Mouse (Mus musculus) hindbrain, embryonic 10.5 days (tissue): Measurements from ENCODE around the gene Cacna1h. TPM values are rescaled to one million over a fixed set of nuclear protein-coding genes. Genes with fewer than 3 reads are reported as not detected.
A peak's percentile ranks its signal among the peaks of the same experiment; 100 is the strongest.

Experiments
- DNase-seq: peaks from one replicate; pipeline ENCODE4 v3.0.0-alpha.2; 2017; ENCODE audit warnings: low spot score
- H3K27ac ChIP-seq: fragments of 300-500 bp; sonication (generic); 2 replicates; pipeline ENCODE4 v1.5.1; 2016; ENCODE audit warnings: mild to moderate bottlenecking, moderate library complexity
- H3K27me3 ChIP-seq: fragments of 300-500 bp; sonication (generic); 2 replicates; pipeline ENCODE4 v1.6.1; 2016; ENCODE audit warnings: mild to moderate bottlenecking; ENCODE audit not compliant: poor library complexity, insufficient read depth, severe bottlenecking
- H3K36me3 ChIP-seq: fragments of 300-500 bp; sonication (generic); 2 replicates; pipeline ENCODE4 v1.6.1; 2016; ENCODE audit warnings: mild to moderate bottlenecking, moderate library complexity
- H3K4me1 ChIP-seq: fragments of 300-500 bp; sonication (generic); replicated peaks from 2 replicates; pipeline ENCODE4 v1.6.1; 2016; ENCODE audit warnings: mild to moderate bottlenecking
- H3K4me3 ChIP-seq: fragments of 300-500 bp; sonication (generic); 2 replicates; pipeline ENCODE4 v1.5.1; 2016; ENCODE audit warnings: mild to moderate bottlenecking, moderate library complexity
- H3K9me3 ChIP-seq: fragments of 300-500 bp; sonication (generic); 2 replicates; pipeline ENCODE4 v1.6.1; 2016; ENCODE audit warnings: mild to moderate bottlenecking, moderate library complexity
- WGBS: fragments of 180-500 bp; shearing (Covaris S2); methylation state at CpG from one replicate; pipeline ENCODE4 v1.1.7; 2016; 5-methylcytosine and 5-hydroxymethylcytosine counted together
- polyA plus RNA-seq: library from polyadenylated mRNA; unstranded; fragments of >200 nt; fragmentation: Nextera tagmentation; extraction: Ambion mirVana; gene quantifications from 2 replicates; pipeline ENCODE4 v1.2.1, GENCODE M21; 2016

The Cacna1h gene
- polyA plus RNA-seq, 1 experiment from 2014 or later: 6.8 TPM

DNA sequence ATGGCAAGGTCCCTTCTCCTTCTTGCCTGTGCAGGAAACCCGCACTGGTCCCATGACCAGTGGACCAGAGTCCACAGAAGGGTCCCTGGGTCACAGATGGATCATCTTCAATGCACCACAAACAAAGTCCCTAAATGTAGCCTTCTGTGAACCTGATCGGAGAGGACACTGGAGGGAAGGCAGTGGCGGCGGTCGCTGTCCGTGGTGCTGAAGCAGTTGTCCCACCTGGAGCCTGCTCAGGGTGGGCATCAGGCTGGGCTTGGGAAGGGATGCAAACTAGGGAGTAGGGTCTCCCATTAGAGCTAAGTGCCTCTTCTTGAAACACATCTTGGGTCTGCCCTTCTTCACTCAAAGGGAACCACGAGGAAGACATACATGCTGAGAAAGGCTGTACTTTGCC is 33.1 kb downstream of the Cacna1h start:
- Histone ChIP-seq H3K27me3 (peaks cover 56% of the 10 kb centered on the region), H3K4me3 (no peak overlapping the region), H3K27ac (no peak overlapping the region), H3K9me3 (no peaks in the 10 kb centered on the region), H3K36me3 (0 out of 2 replicates have a peak, but pooled peaks cover 7% of the 10 kb centered on the region), H3K4me1 (peaks cover 58% of the 10 kb centered on the region)
- 4% methylated on average over 7 of the region's 7 CpGs for WGBS
- peak; percentile 68 for DNase-seq

- Histone ChIP-seq H3K4me1 (peaks cover 39% of the 10 kb centered on the region), H3K27me3 (peaks cover 44% of the 10 kb centered on the region), H3K4me3 (no peak overlapping the region), H3K27ac (no peak overlapping the region), H3K9me3 (no peaks in the 10 kb centered on the region), H3K36me3 (peaks cover 7% of the 10 kb centered on the region; the same call in 1 of the 2 replicates)
- WGBS: 65% methylated on average over 13 of the region's 13 CpGs
- DNase-seq: no peak
These were observed 35.1 kb downstream of the Cacna1h start for GRCm38 (mm10) chr17:25398520-25398838.

- H3K4me1 ChIP-seq: peaks cover 37% of the 10 kb centered on the region
- H3K27ac ChIP-seq: no peak overlapping the region
- peak; percentile 82 for DNase-seq
- no peak overlapping the region for H3K4me3 ChIP-seq
- peaks cover 7% of the 10 kb centered on the region; the same call in 1 of the 2 replicates for H3K36me3 ChIP-seq
- 37% methylated on average over 14 of the region's 14 CpGs for WGBS
- no peaks in the 10 kb centered on the region for H3K9me3 ChIP-seq
- peaks cover 39% of the 10 kb centered on the region; the same call in 1 of the 2 replicates for H3K27me3 ChIP-seq
These were observed 35.6 kb downstream of the Cacna1h start for GRCm38 (mm10) chr17:25397804-25398519.

DNA sequence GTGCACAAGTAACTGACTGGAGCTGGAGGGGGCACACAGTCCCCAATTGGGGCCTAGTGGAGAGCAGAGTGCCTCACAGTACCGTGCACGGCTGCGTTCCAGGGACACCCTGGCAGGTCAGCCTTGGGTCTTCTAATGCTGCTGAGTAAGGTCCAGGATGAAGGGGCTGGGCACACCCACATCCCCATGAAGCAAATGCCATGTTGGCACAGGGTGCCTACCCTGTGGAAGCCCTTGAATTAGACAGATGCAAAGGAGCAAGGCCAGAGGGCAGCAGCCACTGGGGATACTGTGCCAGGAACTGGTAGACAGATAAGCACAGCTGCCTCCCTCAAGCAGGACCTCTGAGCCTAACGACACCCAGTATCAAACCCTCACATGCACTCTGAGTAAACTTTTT is 39.1 kb downstream of the Cacna1h start:
- WGBS: 86% methylated on average over 4 of the region's 4 CpGs
- H3K4me3 ChIP-seq: no peak overlapping the region
- H3K4me1 ChIP-seq: peaks cover 15% of the 10 kb centered on the region
- H3K9me3 ChIP-seq: no peaks in the 10 kb centered on the region
- H3K27me3 ChIP-seq: 0 out of 2 replicates have a peak, but pooled peaks cover 10% of the 10 kb centered on the region
- DNase-seq: no peak
- peaks cover 33% of the 10 kb centered on the region for H3K36me3 ChIP-seq
- H3K27ac ChIP-seq: no peak overlapping the region

DNA sequence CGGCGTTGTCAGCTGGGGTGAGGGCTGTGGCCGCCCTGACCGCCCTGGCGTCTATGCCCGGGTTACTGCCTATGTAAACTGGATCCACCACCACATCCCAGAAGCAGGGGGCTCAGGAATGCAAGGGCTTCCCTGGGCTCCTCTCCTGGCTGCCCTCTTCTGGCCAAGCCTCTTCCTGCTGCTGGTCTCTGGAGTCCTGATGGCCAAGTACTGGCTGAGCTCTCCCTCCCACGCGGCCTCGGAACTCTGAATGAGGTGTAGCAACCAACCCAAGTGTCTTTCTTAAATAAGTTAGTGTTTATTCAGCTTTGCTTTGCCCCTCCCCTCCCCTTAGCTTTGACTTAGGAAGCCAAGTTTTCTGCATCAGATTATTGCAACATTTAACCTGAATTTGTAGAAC is 59.6 kb downstream of the Cacna1h start:
- no peak overlapping the region for H3K27ac ChIP-seq
- no peak overlapping the region for H3K4me3 ChIP-seq
- no peaks in the 10 kb centered on the region for H3K9me3 ChIP-seq
- WGBS: 54% methylated on average over 9 of the region's 9 CpGs
- peak; percentile 33 for DNase-seq
- H3K4me1 ChIP-seq: peaks cover 9% of the 10 kb centered on the region; the same call in 1 of the 2 replicates
- peaks cover 14% of the 10 kb centered on the region for H3K27me3 ChIP-seq
- peaks cover 31% of the 10 kb centered on the region; the same call in 1 of the 2 replicates for H3K36me3 ChIP-seq

DNA sequence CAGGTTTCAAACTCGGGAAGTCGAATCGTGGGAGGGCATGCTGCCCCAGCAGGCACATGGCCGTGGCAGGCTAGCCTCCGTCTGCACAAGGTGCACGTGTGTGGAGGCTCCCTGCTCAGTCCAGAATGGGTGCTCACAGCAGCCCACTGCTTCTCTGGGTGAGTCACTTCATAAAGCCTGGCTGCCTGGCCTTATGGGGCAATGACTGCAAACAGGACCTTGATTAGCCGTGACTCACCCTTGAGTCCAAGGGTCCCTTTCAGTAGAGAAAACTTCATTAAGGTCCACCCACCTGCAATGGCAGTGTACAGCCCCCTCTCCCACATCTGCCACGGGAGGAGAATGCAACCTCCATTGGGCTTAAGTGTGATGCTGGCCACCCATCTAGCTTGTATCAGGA is 61.1 kb downstream of the Cacna1h start:
- DNase-seq: no peak
- 83% methylated on average over 8 of the region's 8 CpGs for WGBS
- Histone ChIP-seq H3K4me3 (no peak overlapping the region), H3K9me3 (no peaks in the 10 kb centered on the region), H3K27me3 (peaks cover 14% of the 10 kb centered on the region), H3K4me1 (peaks cover 6% of the 10 kb centered on the region; the same call in 1 of the 2 replicates), H3K36me3 (peaks cover 23% of the 10 kb centered on the region; the same call in 1 of the 2 replicates), H3K27ac (no peak overlapping the region)

DNA sequence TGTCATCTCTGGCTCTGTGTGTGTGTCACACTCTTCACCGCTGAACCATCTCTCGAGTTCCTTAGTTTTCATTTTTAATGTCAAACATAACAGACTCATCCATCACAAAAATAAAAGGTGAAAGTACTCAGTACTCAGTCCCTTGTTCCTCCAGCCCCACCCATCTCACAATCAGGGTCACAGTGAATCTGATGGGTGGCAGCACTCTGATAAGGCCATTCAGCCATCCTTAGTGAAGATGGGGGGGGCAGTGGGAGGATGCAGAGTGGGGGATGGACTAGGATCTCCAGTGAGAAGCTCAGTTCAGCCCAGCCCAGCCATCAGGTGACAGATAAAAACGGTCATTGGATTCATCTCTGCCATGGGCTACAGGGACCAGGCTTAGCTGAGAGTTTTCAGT is 64.6 kb downstream of the Cacna1h start, which contains the start of gene Tpsg1:
Tpsg1 (plus strand) TSS at position 301 of the 400 bp plus-strand sequence.
- Histone ChIP-seq H3K4me1 (peaks cover 6% of the 10 kb centered on the region; the same call in 1 of the 2 replicates), H3K9me3 (no peaks in the 10 kb centered on the region), H3K27me3 (no peaks in the 10 kb centered on the region; the same call in 1 of the 2 replicates), H3K36me3 (no peaks in the 10 kb centered on the region), H3K27ac (no peak within 1 kb of the TSS), H3K4me3 (no peak within 1 kb of the TSS)
- WGBS: 87% methylated on average over 3 of the region's 3 CpGs
- DNase-seq: no peak

GRCm38 (mm10) chr17:25366005-25366404 is 67.6 kb downstream of the Cacna1h start, which contains the start of gene Tpsb2:
TSS of gene Tpsb2 (plus strand) at chr17:25366305.
- H3K4me1 ChIP-seq: no peaks in the 10 kb centered on the region

DNA sequence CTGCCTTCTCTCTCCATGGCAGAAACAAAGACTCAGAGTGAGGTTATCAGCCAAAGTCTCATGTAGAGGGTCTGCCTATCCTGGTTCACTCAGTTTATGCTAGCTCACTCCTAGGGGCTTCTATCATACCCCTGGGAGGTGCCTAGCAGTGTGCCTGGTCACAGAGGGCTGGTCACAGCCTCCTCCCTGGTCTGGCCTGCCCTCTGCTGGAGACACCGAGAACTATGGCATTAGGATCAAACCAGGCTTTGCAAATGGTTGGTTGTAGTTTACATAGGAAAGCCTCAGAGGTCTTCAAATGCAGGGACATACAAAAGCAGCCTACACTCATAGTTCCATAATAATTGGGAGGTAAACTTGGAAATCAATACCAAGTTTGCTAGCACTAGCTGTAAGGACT is 69.9 kb downstream of the Cacna1h start:
- no peak overlapping the region for H3K4me3 ChIP-seq
- no peaks in the 10 kb centered on the region for H3K36me3 ChIP-seq
- H3K9me3 ChIP-seq: no peaks in the 10 kb centered on the region
- H3K27me3 ChIP-seq: no peaks in the 10 kb centered on the region; the same call in 1 of the 2 replicates
- H3K4me1 ChIP-seq: no peaks in the 10 kb centered on the region
- 11% methylated on average over 1 of the region's 1 CpGs for WGBS
- DNase-seq: peak; percentile 46
- H3K27ac ChIP-seq: no peak overlapping the region

More at GRCm38 (mm10) chr17:25366005-25366404, 67.6 kb downstream of the Cacna1h start, which contains the start of gene Tpsb2:
- DNase-seq: no peak
- H3K9me3 ChIP-seq: no peaks in the 10 kb centered on the region
- no peaks in the 10 kb centered on the region; the same call in 1 of the 2 replicates for H3K27me3 ChIP-seq
- H3K4me3 ChIP-seq: no peak within 1 kb of the TSS
- no peak within 1 kb of the TSS for H3K27ac ChIP-seq
- no peaks in the 10 kb centered on the region for H3K36me3 ChIP-seq
- 65% methylated on average over 2 of the region's 2 CpGs for WGBS

- Histone ChIP-seq H3K27ac (no peak overlapping the region), H3K9me3 (no peaks in the 10 kb centered on the region), H3K4me1 (no peaks in the 10 kb centered on the region), H3K27me3 (no peaks in the 10 kb centered on the region), H3K36me3 (no peaks in the 10 kb centered on the region), H3K4me3 (no peak overlapping the region)
- DNase-seq: no peak
- 74% methylated on average over 2 of the region's 2 CpGs for WGBS
These were observed 72.3 kb downstream of the Cacna1h start for GRCm38 (mm10) chr17:25361291-25361690.

DNA sequence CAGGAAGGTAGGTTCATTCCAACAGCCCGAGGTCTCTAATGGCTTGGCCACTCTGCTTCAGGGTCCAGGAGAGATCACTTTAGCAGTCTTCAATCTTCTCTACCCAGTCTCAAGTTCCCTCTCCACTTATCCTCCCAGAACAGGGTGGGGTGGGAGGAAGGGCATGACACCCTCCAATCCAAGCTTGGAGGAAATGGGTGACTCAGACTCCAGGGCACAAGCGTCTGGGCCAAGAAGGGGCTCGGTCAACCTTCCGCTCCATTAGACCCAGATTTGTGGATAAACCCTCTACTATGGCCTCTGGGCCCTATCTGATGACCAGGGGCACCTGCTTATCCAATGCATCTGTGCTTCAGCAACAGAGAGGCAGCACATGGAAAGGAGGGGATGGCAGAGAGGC is 88.1 kb downstream of the Cacna1h start, which contains the start of gene Tpsab1:
Tpsab1 (minus strand) TSS at position 101 of the 400 bp plus-strand sequence.
- whole genome bisulfite sequencing: 89% methylated on average over 4 of the region's 4 CpGs
- Histone ChIP-seq H3K4me1 (no peaks in the 10 kb centered on the region), H3K36me3 (no peaks in the 10 kb centered on the region), H3K4me3 (no peak within 1 kb of the TSS), H3K27me3 (no peaks in the 10 kb centered on the region), H3K9me3 (no peaks in the 10 kb centered on the region), H3K27ac (no peak within 1 kb of the TSS)
- DNase-seq: no peak

- Histone ChIP-seq H3K9me3 (no peaks in the 10 kb centered on the region), H3K27ac (no peak overlapping the region), H3K4me1 (no peaks in the 10 kb centered on the region), H3K36me3 (no peaks in the 10 kb centered on the region), H3K27me3 (no peaks in the 10 kb centered on the region), H3K4me3 (no peak overlapping the region)
- WGBS: 63% methylated on average over 3 of the region's 3 CpGs
- no peak for DNase-seq
These were observed 92.1 kb downstream of the Cacna1h start for GRCm38 (mm10) chr17:25341490-25341889.

- WGBS: 90% methylated on average over 6 of the region's 6 CpGs
- DNase-seq: no peak
- H3K4me3 ChIP-seq: no peak overlapping the region
- H3K4me1 ChIP-seq: no peaks in the 10 kb centered on the region
- no peaks in the 10 kb centered on the region for H3K36me3 ChIP-seq
- H3K27ac ChIP-seq: no peak overlapping the region
- 0 out of 2 replicates have a peak, but pooled peaks cover 9% of the 10 kb centered on the region for H3K27me3 ChIP-seq
- H3K9me3 ChIP-seq: no peaks in the 10 kb centered on the region
These were observed 93.6 kb downstream of the Cacna1h start for GRCm38 (mm10) chr17:25340003-25340402.
